Mouse (Mus musculus) testis, adult 2 months (tissue): ENCODE results near the gene 1700016K19Rik. TPM values are rescaled to one million over a fixed set of nuclear protein-coding genes. Genes with fewer than 3 reads are reported as not detected.

Source experiments
- H3K27ac ChIP-seq: fragments of 200-500 bp; 2 replicates; pipeline ENCODE4 v1.5.1; 2012; ENCODE audit warnings: low read depth, low read length; ENCODE audit not compliant: control insufficient read depth, insufficient read depth
- H3K27me3 ChIP-seq: fragments of 200-500 bp; 2 replicates; pipeline ENCODE4 v1.6.1; 2012; ENCODE audit warnings: mild to moderate bottlenecking, low read length, moderate library complexity; ENCODE audit not compliant: control insufficient read depth, insufficient read depth
- H3K36me3 ChIP-seq: fragments of 200-500 bp; 2 replicates; pipeline ENCODE4 v1.6.1; 2012; ENCODE audit warnings: mild to moderate bottlenecking, low read length; ENCODE audit not compliant: control insufficient read depth, insufficient read depth
- H3K4me1 ChIP-seq: fragments of 200-500 bp; 2 replicates; pipeline ENCODE4 v1.6.1; 2012; ENCODE audit warnings: low read length; ENCODE audit not compliant: control insufficient read depth, insufficient read depth
- H3K4me3 ChIP-seq: fragments of 200-500 bp; 2 replicates; pipeline ENCODE4 v1.5.1; 2012; ENCODE audit warnings: low read depth, mild to moderate bottlenecking, low read length, moderate library complexity, mixed read lengths; ENCODE audit not compliant: control insufficient read depth
- CTCF ChIP-seq: fragments of 200-500 bp; IDR thresholded peaks from 2 replicates; pipeline ENCODE4 v1.5.1; 2012; ENCODE audit warnings: low read depth, mild to moderate bottlenecking, inconsistent platforms, low read length, moderate library complexity; ENCODE audit not compliant: control insufficient read depth, insufficient read depth, insufficient replicate concordance
- POLR2A ChIP-seq: fragments of 200-500 bp; IDR thresholded peaks from 2 replicates; pipeline ENCODE4 v1.6.1; 2012; ENCODE audit warnings: low read depth, mild to moderate bottlenecking, inconsistent platforms, low read length, moderate library complexity; ENCODE audit not compliant: control insufficient read depth
- polyA plus RNA-seq: library from polyadenylated mRNA; depleted of rRNA; stranded (reverse); fragments of >200 nt; gene quantifications from 2 replicates; pipeline ENCODE4 v1.2.3, GENCODE M21; 2012

1700016K19Rik gene
- polyA plus RNA-seq, 1 experiment, result 287 TPM

DNA sequence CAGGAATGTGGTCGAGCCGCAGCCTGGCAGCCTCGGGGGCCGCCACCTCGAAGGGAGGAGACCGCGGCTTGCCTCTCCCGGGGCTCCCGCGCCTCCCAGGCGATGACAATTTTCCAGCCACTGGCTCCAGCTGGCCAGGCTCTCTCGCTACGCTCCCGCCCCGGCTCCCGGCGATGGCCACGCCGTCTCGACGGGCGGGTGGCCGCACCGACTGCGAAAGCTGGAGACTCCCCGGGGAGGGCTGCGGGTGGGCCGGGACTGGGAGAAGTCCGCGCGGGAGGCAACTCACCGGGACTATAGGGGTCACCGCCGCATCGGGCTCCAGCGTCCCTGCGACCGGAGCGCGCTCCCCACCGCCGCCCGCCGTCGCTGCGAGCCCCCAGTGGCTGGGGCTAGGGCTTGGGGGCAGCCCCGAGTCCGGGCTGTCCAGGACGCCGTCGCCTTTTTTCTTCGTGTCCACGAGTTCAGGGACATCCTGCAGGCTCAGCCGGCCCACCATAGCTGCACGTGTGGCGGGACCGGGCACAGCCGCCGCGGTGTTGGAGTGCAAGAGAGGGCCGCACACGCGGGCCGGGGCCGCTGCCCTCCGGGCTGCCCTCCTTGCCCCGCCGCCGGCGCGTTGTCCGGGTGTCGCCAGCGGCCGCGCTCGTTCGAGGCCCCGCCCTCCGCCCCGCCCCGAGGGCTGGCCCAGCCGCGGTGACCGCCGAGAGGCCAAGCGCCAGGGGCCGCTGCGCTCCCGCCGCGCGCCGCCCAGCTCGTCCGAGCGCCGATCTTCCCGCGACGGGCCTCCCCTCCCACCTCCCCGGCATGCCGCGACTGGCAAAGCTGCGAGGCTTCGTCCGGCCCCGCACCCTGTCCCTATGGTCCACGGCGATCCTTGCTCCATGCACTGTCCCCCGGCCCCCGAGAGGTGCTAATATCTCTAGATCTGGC is 27.7 kb downstream of the 1700016K19Rik start, which contains the start of gene Rflnb:
TSS of gene Rflnb (minus strand) at position 644 of the 933 bp plus-strand sequence.
- TF ChIP-seq CTCF, result no peak
- TF ChIP-seq POLR2A, result no peak
- Histone ChIP-seq H3K4me1 (peaks cover 7% of the 10 kb centered on the region), H3K27me3 (no peaks in the 10 kb centered on the region; the same call in 1 of the 2 replicates), H3K27ac (no peak within 1 kb of the TSS), H3K36me3 (no peaks in the 10 kb centered on the region), H3K4me3 (peak within 1 kb of the TSS; percentile 78)

DNA sequence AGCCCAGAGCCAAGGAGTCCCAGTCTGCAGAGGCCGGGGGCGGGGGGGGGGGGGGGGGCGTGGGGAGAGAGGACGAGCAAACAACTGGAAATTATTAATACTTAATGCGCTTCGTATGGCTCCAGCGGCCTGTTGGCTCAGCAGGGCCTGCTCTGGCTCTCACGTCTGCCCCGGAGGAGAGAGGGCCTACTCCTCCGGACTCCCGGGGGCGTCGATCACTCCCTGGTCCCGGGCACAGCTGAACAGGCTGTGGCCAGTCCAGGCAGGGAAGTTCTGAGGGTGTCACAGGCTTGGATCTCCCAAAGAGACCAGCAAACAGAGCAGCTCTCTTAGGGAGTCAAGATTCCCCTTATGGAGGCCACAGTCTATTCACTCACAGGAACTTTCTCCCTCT is 28.4 kb downstream of the 1700016K19Rik start:
- peak overlapping the region; percentile 78; the same call in 1 of the 2 replicates for H3K4me3 ChIP-seq
- peaks cover 7% of the 10 kb centered on the region for H3K4me1 ChIP-seq
- H3K36me3 ChIP-seq, result no peaks in the 10 kb centered on the region
- no peaks in the 10 kb centered on the region; the same call in 1 of the 2 replicates for H3K27me3 ChIP-seq
- TF ChIP-seq CTCF, result no peak
- TF ChIP-seq POLR2A, result no peak
- no peak overlapping the region for H3K27ac ChIP-seq

DNA sequence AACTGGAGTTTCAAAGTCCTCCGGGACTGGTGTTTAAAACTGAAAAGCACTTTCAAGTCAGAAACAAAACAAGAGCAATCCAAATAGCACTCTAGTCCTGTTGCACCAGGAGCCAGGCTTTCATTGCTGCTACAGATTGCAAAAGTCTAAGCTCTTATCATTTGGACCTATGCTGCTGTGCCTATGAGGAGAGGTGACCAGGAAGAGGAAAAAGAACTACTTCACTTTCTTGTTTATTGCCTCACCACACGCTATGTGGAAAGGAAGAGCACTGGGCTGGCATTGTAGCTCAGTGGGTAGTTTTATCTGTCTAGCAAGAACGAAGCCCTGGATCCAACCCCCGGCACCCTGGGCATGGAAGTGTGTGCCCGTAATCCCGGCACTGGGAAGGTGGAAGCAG is 33.6 kb downstream of the 1700016K19Rik start:
- Histone ChIP-seq H3K27me3 (no peaks in the 10 kb centered on the region), H3K27ac (no peak overlapping the region), H3K4me1 (no peaks in the 10 kb centered on the region), H3K4me3 (no peak overlapping the region), H3K36me3 (no peaks in the 10 kb centered on the region)
- no peak for TF ChIP-seq CTCF
- no peak for TF ChIP-seq POLR2A

DNA sequence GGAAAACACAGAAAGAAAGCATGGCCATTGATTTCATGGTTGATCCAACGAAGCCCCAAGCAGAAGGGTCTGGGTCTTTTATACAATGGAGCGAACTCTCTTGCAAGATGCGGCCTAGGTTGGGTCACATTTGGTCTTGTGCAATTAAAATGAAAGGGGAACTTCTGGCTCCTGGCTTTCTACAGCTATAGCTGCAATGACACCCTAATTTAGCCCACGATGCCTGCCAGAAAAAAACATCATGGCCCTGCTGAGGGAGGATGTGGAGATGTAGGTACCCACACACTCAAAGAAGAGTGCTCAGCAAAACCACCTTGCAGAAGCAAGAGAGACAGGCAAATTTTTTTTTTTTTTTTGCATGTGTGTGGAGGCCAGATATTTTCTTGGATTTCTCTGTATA is 34.1 kb downstream of the 1700016K19Rik start:
- H3K4me3 ChIP-seq, result no peak overlapping the region
- H3K27ac ChIP-seq, result no peak overlapping the region
- no peaks in the 10 kb centered on the region for H3K27me3 ChIP-seq
- TF ChIP-seq CTCF (no peak), POLR2A (no peak)
- no peaks in the 10 kb centered on the region for H3K36me3 ChIP-seq
- no peaks in the 10 kb centered on the region for H3K4me1 ChIP-seq

DNA sequence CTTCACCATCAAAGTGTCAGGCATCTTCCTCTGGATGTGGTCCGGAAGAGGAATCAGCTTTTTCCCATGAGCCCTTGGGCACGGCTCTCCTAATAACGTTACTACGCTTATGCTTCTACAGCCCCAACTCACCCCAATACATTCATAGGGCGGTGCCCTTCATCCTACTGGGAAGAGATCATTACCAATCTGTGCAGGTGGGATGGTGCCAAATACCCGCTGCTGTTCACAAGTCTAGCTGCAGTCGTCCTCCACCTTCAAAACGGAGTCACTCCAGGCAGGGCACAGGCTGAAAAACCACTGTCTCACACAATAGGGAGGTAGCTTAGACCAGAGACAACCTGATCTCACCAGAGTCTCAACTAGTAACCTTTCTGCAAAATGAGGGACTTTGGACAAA is 35.5 kb downstream of the 1700016K19Rik start:
- no peak for TF ChIP-seq POLR2A
- no peak for TF ChIP-seq CTCF
- no peaks in the 10 kb centered on the region for H3K27me3 ChIP-seq
- H3K4me3 ChIP-seq, result no peak overlapping the region
- H3K27ac ChIP-seq, result no peak overlapping the region
- no peaks in the 10 kb centered on the region for H3K36me3 ChIP-seq
- H3K4me1 ChIP-seq, result no peaks in the 10 kb centered on the region

DNA sequence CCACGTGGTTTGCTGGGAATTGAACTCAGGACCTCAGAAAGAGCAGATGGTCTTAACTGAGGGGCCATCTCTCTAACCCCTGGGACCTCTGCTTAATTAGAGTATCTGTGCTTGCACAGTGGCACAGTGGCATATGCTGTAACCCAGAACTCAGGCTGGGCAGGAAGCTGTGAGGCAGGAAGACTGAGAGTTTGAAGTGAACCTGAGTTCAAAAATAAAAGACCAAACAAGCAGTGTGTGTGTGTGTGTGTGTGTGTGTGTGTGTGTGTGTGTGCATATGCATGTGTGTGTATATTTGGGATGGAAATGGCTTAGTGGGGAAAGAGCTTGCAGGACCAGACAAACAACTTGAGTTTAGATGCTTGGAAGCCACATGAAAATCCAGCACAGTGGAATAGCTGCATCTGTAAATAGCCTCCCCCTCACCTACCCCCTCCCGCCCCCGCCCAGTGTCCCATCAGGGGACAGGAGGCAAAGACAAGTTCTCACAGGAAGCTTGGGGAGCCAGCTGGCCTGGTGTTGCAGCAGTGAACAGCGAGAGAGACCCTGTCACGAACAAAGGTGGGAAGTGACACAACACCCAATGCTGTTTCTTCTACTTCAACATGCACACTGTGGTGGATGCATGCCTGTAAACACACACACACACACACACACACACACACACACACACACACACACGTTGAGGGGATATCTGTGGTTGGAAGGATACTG is 38.0 kb downstream of the 1700016K19Rik start:
- H3K27ac ChIP-seq, result no peak overlapping the region
- no peak for TF ChIP-seq POLR2A
- no peaks in the 10 kb centered on the region for H3K36me3 ChIP-seq
- no peaks in the 10 kb centered on the region for H3K4me1 ChIP-seq
- H3K27me3 ChIP-seq, result no peaks in the 10 kb centered on the region
- H3K4me3 ChIP-seq, result no peak overlapping the region

DNA sequence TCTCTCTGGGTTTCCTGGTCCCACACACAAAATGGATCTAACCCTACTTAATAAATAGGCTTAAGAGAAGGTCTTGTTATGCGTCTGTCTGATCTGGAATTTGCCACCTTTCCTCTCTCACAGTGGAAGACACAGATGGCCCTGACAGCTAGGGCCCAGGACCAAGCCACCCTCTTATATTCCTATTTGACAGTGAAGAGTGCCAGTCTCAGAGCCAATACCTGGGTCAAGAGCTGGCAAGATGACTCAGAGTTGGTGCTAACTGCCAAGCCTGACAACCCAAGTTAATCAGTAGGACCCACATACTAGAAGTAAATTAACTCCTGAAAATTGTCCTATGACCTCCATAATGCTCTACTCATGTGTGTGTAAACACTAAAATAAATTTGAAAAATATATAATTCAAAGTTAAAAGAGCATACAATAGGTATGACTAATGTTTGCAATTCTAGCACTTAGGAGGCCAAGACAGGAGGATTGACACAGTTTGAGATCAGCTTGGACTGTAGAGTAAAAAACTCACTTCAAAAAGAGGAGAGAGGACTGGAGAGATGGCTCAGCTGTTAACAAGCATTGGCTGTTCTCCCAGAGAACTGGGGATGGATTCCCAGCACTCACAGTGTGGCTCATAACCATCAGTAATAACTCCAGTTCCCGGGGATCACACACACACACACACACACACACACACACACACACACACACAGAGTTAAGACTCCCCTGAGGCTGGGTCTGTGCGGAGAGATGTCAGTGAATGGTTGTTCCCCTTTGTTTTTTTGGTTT is 39.8 kb downstream of the 1700016K19Rik start:
- Histone ChIP-seq H3K4me1 (no peaks in the 10 kb centered on the region), H3K4me3 (no peak overlapping the region), H3K27ac (no peak overlapping the region), H3K36me3 (no peaks in the 10 kb centered on the region), H3K27me3 (no peaks in the 10 kb centered on the region)
- TF ChIP-seq POLR2A, result no peak
- TF ChIP-seq CTCF, result no peak
